Mouse (Mus musculus) megakaryocyte, adult 5-6 weeks (primary cell): ENCODE data around the gene Urad. TPM values are rescaled to one million over a fixed set of nuclear protein-coding genes. Genes with fewer than 3 reads are reported as not detected.

ENCODE experiments used
- ATAC-seq: 2 replicates; pipeline ENCODE4 v1.8.0; 2016; ENCODE audit warnings: mild to moderate bottlenecking, inconsistent platforms; ENCODE audit not compliant: poor library complexity, severe bottlenecking
- total RNA-seq, 2 experiments: library from RNA; stranded (forward) in 1 of 2; stranded (reverse) in 1 of 2; fragments of 153-499, 151-499 nt in 1 of 2; fragments of 221-1000, 200-1000 nt in 1 of 2; gene quantifications; 2 replicates each; pipeline versions ENCODE4 v1.2.3 to v1.2.4; 2015 to 2017

The Urad gene
- total RNA-seq, 2 experiments from 2014 or later, result not detected

GRCm38 (mm10) chr5:147327636-147328035 lies 5.4 kb upstream of the Urad start:
- ATAC-seq, result no peak

- no peak for ATAC-seq
Measured at GRCm38 (mm10) chr5:147325931-147326330, 3.7 kb upstream of the Urad start.

GRCm38 (mm10) chr5:147323237-147323917 lies 1.1 kb upstream of the Urad start:
- ATAC-seq, result peak; percentile 86

GRCm38 (mm10) chr5:147319653-147320052 lies 2.6 kb downstream of the Urad start:
- ATAC-seq, result peak; percentile 80

GRCm38 (mm10) chr5:147317991-147318390 lies 4.2 kb downstream of the Urad start:
- ATAC-seq, result no peak

- ATAC-seq, result no peak
Measured at GRCm38 (mm10) chr5:147317321-147317720, 4.9 kb downstream of the Urad start.

GRCm38 (mm10) chr5:147315432-147316075 lies 6.7 kb downstream of the Urad start:
- ATAC-seq, result no peak

- ATAC-seq, result no peak
Measured at GRCm38 (mm10) chr5:147314646-147315431, 7.4 kb downstream of the Urad start.

GRCm38 (mm10) chr5:147312830-147313685 lies 9.2 kb downstream of the Urad start:
- no peak for ATAC-seq

GRCm38 (mm10) chr5:147309786-147310185 lies 12.5 kb downstream of the Urad start:
- ATAC-seq, result no peak

- ATAC-seq, result no peak
Measured at GRCm38 (mm10) chr5:147308451-147308850, 13.8 kb downstream of the Urad start.

- ATAC-seq, result no peak
Measured at GRCm38 (mm10) chr5:147307398-147307785, 14.8 kb downstream of the Urad start.

GRCm38 (mm10) chr5:147306638-147307397 lies 15.4 kb downstream of the Urad start, which contains the start of gene Cdx2:
Gene Cdx2 (minus strand): TSS chr5:147307270.
- no peak for ATAC-seq

GRCm38 (mm10) chr5:147305856-147306637 lies 16.2 kb downstream of the Urad start:
- no peak for ATAC-seq

- ATAC-seq, result no peak
Measured at GRCm38 (mm10) chr5:147305166-147305565, 17.1 kb downstream of the Urad start.

- ATAC-seq, result no peak
Measured at GRCm38 (mm10) chr5:147304276-147305155, 17.7 kb downstream of the Urad start.

- ATAC-seq, result no peak
Measured at GRCm38 (mm10) chr5:147302746-147303400, 19.4 kb downstream of the Urad start.

GRCm38 (mm10) chr5:147302141-147302540 lies 20.1 kb downstream of the Urad start:
- ATAC-seq, result no peak
